Mouse (Mus musculus) right cerebral cortex, adult 18-20 months (tissue): ENCODE data around the gene Rnf169.
"Not testable (repeated sequence)": the region's sequence is repeated elsewhere in the genome, so short reads cannot be mapped to it uniquely, and the experiment has no call there.

ENCODE experiments used
- DNase-seq: peaks from one replicate; pipeline ENCODE4 v3.0.0; 2022; ENCODE audit warnings: mixed read lengths

The Rnf169 gene

GRCm38 (mm10) chr7:99945012-99945411 lies 35.2 kb downstream of the Rnf169 start:
- DNase-seq, result not testable (repeated sequence)

GRCm38 (mm10) chr7:99944520-99944919 lies 35.7 kb downstream of the Rnf169 start:
- DNase-seq, result no peak

- DNase-seq, result no peak
Measured at GRCm38 (mm10) chr7:99940669-99941068, 39.6 kb downstream of the Rnf169 start.

GRCm38 (mm10) chr7:99935758-99936157 lies 44.5 kb downstream of the Rnf169 start:
- DNase-seq, result no peak

GRCm38 (mm10) chr7:99926916-99927714 lies 53.1 kb downstream of the Rnf169 start:
- peak; percentile 77 for DNase-seq

GRCm38 (mm10) chr7:99920416-99920815 lies 59.8 kb downstream of the Rnf169 start:
- DNase-seq, result no peak

GRCm38 (mm10) chr7:99919971-99920370 lies 60.3 kb downstream of the Rnf169 start:
- DNase-seq, result no peak

GRCm38 (mm10) chr7:99919164-99919563 lies 61.1 kb downstream of the Rnf169 start:
- peak; percentile 61 for DNase-seq

- DNase-seq, result peak; percentile 67
Measured at GRCm38 (mm10) chr7:99917320-99917844, 62.9 kb downstream of the Rnf169 start.

- peak; percentile 28 for DNase-seq
Measured at GRCm38 (mm10) chr7:99916741-99917319, 63.4 kb downstream of the Rnf169 start.

GRCm38 (mm10) chr7:99915511-99915910 lies 64.7 kb downstream of the Rnf169 start:
- no peak for DNase-seq

GRCm38 (mm10) chr7:99914316-99914715 lies 65.9 kb downstream of the Rnf169 start:
- DNase-seq, result no peak

GRCm38 (mm10) chr7:99911038-99911437 lies 69.2 kb downstream of the Rnf169 start:
- no peak for DNase-seq

- no peak for DNase-seq
Measured at GRCm38 (mm10) chr7:99907463-99907862, 72.8 kb downstream of the Rnf169 start.

GRCm38 (mm10) chr7:99906346-99906745 lies 73.9 kb downstream of the Rnf169 start:
- DNase-seq, result no peak

- DNase-seq, result no peak
Measured at GRCm38 (mm10) chr7:99904421-99905005, 75.7 kb downstream of the Rnf169 start.

- no peak for DNase-seq
Measured at GRCm38 (mm10) chr7:99902918-99903665, 77.2 kb downstream of the Rnf169 start.

GRCm38 (mm10) chr7:99902208-99902607 lies 78.0 kb downstream of the Rnf169 start:
- peak; percentile 71 for DNase-seq

- DNase-seq, result no peak
Measured at GRCm38 (mm10) chr7:99896905-99897304, 83.3 kb downstream of the Rnf169 start.

- no peak for DNase-seq
Measured at GRCm38 (mm10) chr7:99894478-99894877, 85.8 kb downstream of the Rnf169 start.

- DNase-seq, result no peak
Measured at GRCm38 (mm10) chr7:99893967-99894366, 86.3 kb downstream of the Rnf169 start.

GRCm38 (mm10) chr7:99892351-99892750 lies 87.9 kb downstream of the Rnf169 start:
- DNase-seq, result no peak

- DNase-seq, result no peak
Measured at GRCm38 (mm10) chr7:99891471-99891870, 88.8 kb downstream of the Rnf169 start.
